Mouse (Mus musculus) right cerebral cortex, postnatal 25 days (tissue): ENCODE data around the gene Hnmt.
"Not testable (repeated sequence)": the region's sequence is repeated elsewhere in the genome, so short reads cannot be mapped to it uniquely, and the experiment has no call there.

Experiments
- DNase-seq: peaks from one replicate; pipeline ENCODE4 v3.0.0; 2022

Gene Hnmt

GRCm38 (mm10) chr2:24049344-24049990 lies at the start of gene Hnmt:
TSS of gene Hnmt (minus strand) at chr2:24049394.
- no peak for DNase-seq

GRCm38 (mm10) chr2:24096495-24096894 lies 47.3 kb upstream of the Hnmt start, which contains the start of gene Tbpl2:
TSS of gene Tbpl2 (minus strand) at chr2:24096595.
- DNase-seq: no peak

- DNase-seq: no peak
Observed at GRCm38 (mm10) chr2:24090921-24091320, 41.7 kb upstream of the Hnmt start.

GRCm38 (mm10) chr2:24050459-24050858 lies 1.3 kb upstream of the Hnmt start:
- DNase-seq: no peak

GRCm38 (mm10) chr2:24048480-24049097 lies 605 bp downstream of the Hnmt start:
- DNase-seq: peak; percentile 45

- no peak for DNase-seq
Observed at GRCm38 (mm10) chr2:24047551-24048479, 1.4 kb downstream of the Hnmt start.

- no peak for DNase-seq
Observed at GRCm38 (mm10) chr2:24042901-24043300, 6.3 kb downstream of the Hnmt start.

GRCm38 (mm10) chr2:24040531-24040930 lies 8.7 kb downstream of the Hnmt start:
- DNase-seq: no peak

GRCm38 (mm10) chr2:24019386-24019785 lies 29.8 kb downstream of the Hnmt start:
- not testable (repeated sequence) for DNase-seq

GRCm38 (mm10) chr2:24018966-24019365 lies 30.2 kb downstream of the Hnmt start:
- DNase-seq: no peak

- no peak for DNase-seq
Observed at GRCm38 (mm10) chr2:24014957-24015356, 34.2 kb downstream of the Hnmt start.

GRCm38 (mm10) chr2:23999323-23999722 lies 49.9 kb downstream of the Hnmt start:
- DNase-seq: no peak

- DNase-seq: no peak
Observed at GRCm38 (mm10) chr2:23998836-23999235, 50.4 kb downstream of the Hnmt start.

- no peak for DNase-seq
Observed at GRCm38 (mm10) chr2:23996830-23997229, 52.4 kb downstream of the Hnmt start.

GRCm38 (mm10) chr2:23990034-23990573 lies 59.1 kb downstream of the Hnmt start:
- DNase-seq: not testable (repeated sequence)

- DNase-seq: no peak
Observed at GRCm38 (mm10) chr2:23987283-23987682, 61.9 kb downstream of the Hnmt start.

GRCm38 (mm10) chr2:23983343-23983742 lies 65.9 kb downstream of the Hnmt start:
- DNase-seq: no peak

GRCm38 (mm10) chr2:23982860-23983259 lies 66.3 kb downstream of the Hnmt start:
- DNase-seq: no peak

GRCm38 (mm10) chr2:23960659-23961274 lies 88.4 kb downstream of the Hnmt start:
- DNase-seq: not testable (repeated sequence)
